Mouse (Mus musculus) embryonic fibroblast, embryonic 13.5 days (primary cell): Measurements from ENCODE around the gene Alx3.

ENCODE experiments used
- CTCF ChIP-seq: IDR thresholded peaks from 2 replicates; pipeline ENCODE4 v1.5.1; 2011; ENCODE audit warnings: mild to moderate bottlenecking, control low read depth, low read length, moderate library complexity, borderline replicate concordance; ENCODE audit not compliant: insufficient read depth
- POLR2A ChIP-seq: IDR thresholded peaks from 2 replicates; pipeline ENCODE4 v1.6.1; 2011; ENCODE audit warnings: low read depth, mild to moderate bottlenecking, control low read depth, low read length, moderate library complexity

- TF ChIP-seq POLR2A (no peak), CTCF (no peak)
Observed at GRCm38 (mm10) chr3:107637606-107638172, 42.9 kb downstream of the Alx3 start.
